Mouse (Mus musculus): ENCODE results near the gene Phrf1. TPM values are rescaled to one million over a fixed set of nuclear protein-coding genes. Genes with fewer than 3 reads are reported as not detected.

Phrf1 gene
- polyA plus RNA-seq, 1 experiment from 2014 or later = 68.0 TPM

GRCm38 (mm10) chr7:141304537-141304936 lies 76.0 kb downstream of the Phrf1 start:
- 90% methylated on average over 4 of the region's 4 CpGs for WGBS
- H3K27me3 ChIP-seq (ENCODE audit: control insufficient read depth, insufficient read depth, low read depth, low read length) = no peaks in the 10 kb centered on the region
- H3K27ac ChIP-seq (ENCODE audit: low read length) = no peak overlapping the region
- H3K9me3 ChIP-seq (replicated peaks; ENCODE audit: control insufficient read depth, low read length, poor library complexity, severe bottlenecking) = no peaks in the 10 kb centered on the region
- H3K36me3 ChIP-seq (ENCODE audit: control insufficient read depth, insufficient read depth, low read length) = peaks cover 47% of the 10 kb centered on the region
- no peak for ATAC-seq
- H3K9ac ChIP-seq (ENCODE audit: low read depth, low read length) = no peak overlapping the region
- no peak overlapping the region for H3K4me2 ChIP-seq (ENCODE audit: low read length)
- no peak overlapping the region for H3K4me3 ChIP-seq (ENCODE audit: low read depth, low read length)
- no peaks in the 10 kb centered on the region for H3K4me1 ChIP-seq (ENCODE audit: control insufficient read depth, insufficient read depth, low read length)

MicroRNAs within 50 kb of the gene (microRNA counts, 519-probe panel; counts per million panel counts)
- microRNA mmu-miR-210 = 2,419 counts per million, percentile 72 among the panel's probes with 10 or more counts

Small RNAs within 50 kb of the gene (microRNA-seq; reads per million reads assigned to microRNA genes)
- 400 reads per million, percentile 69 among the genes with 10 or more reads in this experiment for gene Mir210

Other genes with a start within 250 kb of the Phrf1 start
- 28.2 and 37.3 TPM in 2 replicates for gene Ifitm3, start 218.0 kb upstream of the Phrf1 start, polyA plus RNA-seq (2015; fragmentation: Nextera tagmentation; extraction: Ambion mirVana)
- gene Ifitm6, start 210.9 kb upstream of the Phrf1 start, polyA plus RNA-seq (2015; fragmentation: Nextera tagmentation; extraction: Ambion mirVana) = 0.69 and 0.91 TPM in 2 replicates
- not detected in 2 replicates for gene Gm17387, start 199.7 kb upstream of the Phrf1 start, polyA plus RNA-seq (2015; fragmentation: Nextera tagmentation; extraction: Ambion mirVana)
- 59.5 and 65.7 TPM in 2 replicates for gene B4galnt4, start 167.7 kb upstream of the Phrf1 start, polyA plus RNA-seq (2015; fragmentation: Nextera tagmentation; extraction: Ambion mirVana)
- 0.06 TPM in 1 of 2 replicates, not detected in the other for gene Pkp3, start 150.6 kb upstream of the Phrf1 start, polyA plus RNA-seq (2015; fragmentation: Nextera tagmentation; extraction: Ambion mirVana)
- gene Sigirr, start 128.2 kb upstream of the Phrf1 start, polyA plus RNA-seq (2015; fragmentation: Nextera tagmentation; extraction: Ambion mirVana) = 1.7 and 2.0 TPM in 2 replicates
- gene Ano9, start 111.0 kb upstream of the Phrf1 start, polyA plus RNA-seq (2015; fragmentation: Nextera tagmentation; extraction: Ambion mirVana) = 0.28 and 0.42 TPM in 2 replicates
- gene Ptdss2, start 106.4 kb upstream of the Phrf1 start, polyA plus RNA-seq (2015; fragmentation: Nextera tagmentation; extraction: Ambion mirVana) = 81.6 and 82.6 TPM in 2 replicates
- gene Rnh1, start 55.9 kb upstream of the Phrf1 start, polyA plus RNA-seq (2015; fragmentation: Nextera tagmentation; extraction: Ambion mirVana) = 35.3 and 37.8 TPM in 2 replicates
- 139 and 144 TPM in 2 replicates for gene Hras, start 34.8 kb upstream of the Phrf1 start, polyA plus RNA-seq (2015; fragmentation: Nextera tagmentation; extraction: Ambion mirVana)
- gene Lrrc56, start 34.6 kb upstream of the Phrf1 start, polyA plus RNA-seq (2015; fragmentation: Nextera tagmentation; extraction: Ambion mirVana) = 11.5 and 12.7 TPM in 2 replicates
- 0.23 and 0.81 TPM in 2 replicates for gene Lmntd2, start 14.7 kb upstream of the Phrf1 start, polyA plus RNA-seq (2015; fragmentation: Nextera tagmentation; extraction: Ambion mirVana)
- gene Rassf7, start 12.9 kb upstream of the Phrf1 start, polyA plus RNA-seq (2015; fragmentation: Nextera tagmentation; extraction: Ambion mirVana) = 19.8 and 21.2 TPM in 2 replicates
- 1.4 and 1.5 TPM in 2 replicates for gene Irf7, start 37.7 kb downstream of the Phrf1 start, polyA plus RNA-seq (2015; fragmentation: Nextera tagmentation; extraction: Ambion mirVana)
- not detected in 2 replicates for gene Cdhr5, start 48.0 kb downstream of the Phrf1 start, polyA plus RNA-seq (2015; fragmentation: Nextera tagmentation; extraction: Ambion mirVana)
- 2.4 and 2.8 TPM in 2 replicates for gene Sct, start 50.3 kb downstream of the Phrf1 start, polyA plus RNA-seq (2015; fragmentation: Nextera tagmentation; extraction: Ambion mirVana)
- 0.58 and 1.2 TPM in 2 replicates for gene Drd4, start 63.2 kb downstream of the Phrf1 start, polyA plus RNA-seq (2015; fragmentation: Nextera tagmentation; extraction: Ambion mirVana)
- 211 and 237 TPM in 2 replicates for gene Deaf1, start 98.9 kb downstream of the Phrf1 start, polyA plus RNA-seq (2015; fragmentation: Nextera tagmentation; extraction: Ambion mirVana)
- 53.1 and 54.7 TPM in 2 replicates for gene Tmem80, start 99.0 kb downstream of the Phrf1 start, polyA plus RNA-seq (2015; fragmentation: Nextera tagmentation; extraction: Ambion mirVana)
- gene Eps8l2, start 110.1 kb downstream of the Phrf1 start, polyA plus RNA-seq (2015; fragmentation: Nextera tagmentation; extraction: Ambion mirVana) = 0.61 and 1.0 TPM in 2 replicates
- gene Taldo1, start 163.4 kb downstream of the Phrf1 start, polyA plus RNA-seq (2015; fragmentation: Nextera tagmentation; extraction: Ambion mirVana) = 291 and 309 TPM in 2 replicates
- 48.5 and 54.9 TPM in 2 replicates for gene Gatd1, start 185.4 kb downstream of the Phrf1 start, polyA plus RNA-seq (2015; fragmentation: Nextera tagmentation; extraction: Ambion mirVana)
- 109 and 151 TPM in 2 replicates for gene Cend1, start 200.7 kb downstream of the Phrf1 start, polyA plus RNA-seq (2015; fragmentation: Nextera tagmentation; extraction: Ambion mirVana)
- gene Slc25a22, start 209.1 kb downstream of the Phrf1 start, polyA plus RNA-seq (2015; fragmentation: Nextera tagmentation; extraction: Ambion mirVana) = 108 and 121 TPM in 2 replicates
- 2.4 and 2.5 TPM in 2 replicates for gene Pidd1, start 215.2 kb downstream of the Phrf1 start, polyA plus RNA-seq (2015; fragmentation: Nextera tagmentation; extraction: Ambion mirVana)
- gene Rplp2, start 218.6 kb downstream of the Phrf1 start, polyA plus RNA-seq (2015; fragmentation: Nextera tagmentation; extraction: Ambion mirVana) = 607 and 649 TPM in 2 replicates
- 16.9 and 17.7 TPM in 2 replicates for gene Pnpla2, start 226.4 kb downstream of the Phrf1 start, polyA plus RNA-seq (2015; fragmentation: Nextera tagmentation; extraction: Ambion mirVana)
- 6.6 and 7.1 TPM in 2 replicates for gene Cracr2b, start 232.3 kb downstream of the Phrf1 start, polyA plus RNA-seq (2015; fragmentation: Nextera tagmentation; extraction: Ambion mirVana)
- gene Cd151, start 238.6 kb downstream of the Phrf1 start, polyA plus RNA-seq (2015; fragmentation: Nextera tagmentation; extraction: Ambion mirVana) = 17.1 and 17.5 TPM in 2 replicates
- 73.3 and 74.0 TPM in 2 replicates for gene Polr2l, start 246.3 kb downstream of the Phrf1 start, polyA plus RNA-seq (2015; fragmentation: Nextera tagmentation; extraction: Ambion mirVana)
- 45.8 and 49.1 TPM in 2 replicates for gene Tspan4, start 246.5 kb downstream of the Phrf1 start, polyA plus RNA-seq (2015; fragmentation: Nextera tagmentation; extraction: Ambion mirVana)